Mouse (Mus musculus) retina, postnatal 7 days (tissue): ENCODE results near the gene Zfp697.
"Not testable (repeated sequence)": the region's sequence is repeated elsewhere in the genome, so short reads cannot be mapped to it uniquely, and the experiment has no call there.

Source experiments
- DNase-seq: peaks from one replicate; pipeline ENCODE4 v3.0.0-alpha.2; 2012; ENCODE audit warnings: low read depth, low spot score

Zfp697 gene

GRCm38 (mm10) chr3:98418991-98419785, 36.9 kb downstream of the Zfp697 start:
- DNase-seq = no peak

GRCm38 (mm10) chr3:98419786-98420070, 37.5 kb downstream of the Zfp697 start:
- DNase-seq = no peak

GRCm38 (mm10) chr3:98422926-98423325, 40.7 kb downstream of the Zfp697 start:
- DNase-seq = no peak

GRCm38 (mm10) chr3:98426749-98427148, 44.5 kb downstream of the Zfp697 start:
- DNase-seq = no peak

GRCm38 (mm10) chr3:98427260-98427599, 45.0 kb downstream of the Zfp697 start:
- peak; percentile 4 for DNase-seq

GRCm38 (mm10) chr3:98427600-98428448, 45.6 kb downstream of the Zfp697 start:
- peak; percentile 61 for DNase-seq

- no peak for DNase-seq
Observed at GRCm38 (mm10) chr3:98428449-98428775, 46.2 kb downstream of the Zfp697 start.

- DNase-seq = no peak
Observed at GRCm38 (mm10) chr3:98428928-98429525, 46.8 kb downstream of the Zfp697 start.

- no peak for DNase-seq
Observed at GRCm38 (mm10) chr3:98434088-98434816, 52.0 kb downstream of the Zfp697 start.

GRCm38 (mm10) chr3:98435030-98435429, 52.8 kb downstream of the Zfp697 start:
- DNase-seq = no peak

GRCm38 (mm10) chr3:98442245-98442644, 60.0 kb downstream of the Zfp697 start:
- DNase-seq = not testable (repeated sequence)

- not testable (repeated sequence) for DNase-seq
Observed at GRCm38 (mm10) chr3:98443149-98443779, 61.0 kb downstream of the Zfp697 start.

- not testable (repeated sequence) for DNase-seq
Observed at GRCm38 (mm10) chr3:98443924-98444323, 61.7 kb downstream of the Zfp697 start.

GRCm38 (mm10) chr3:98453786-98454185, 71.5 kb downstream of the Zfp697 start:
- not testable (repeated sequence) for DNase-seq

- DNase-seq = not testable (repeated sequence)
Observed at GRCm38 (mm10) chr3:98457026-98457425, 74.8 kb downstream of the Zfp697 start, which contains the start of gene Gm4450. Gm4450 (minus strand) TSS chr3:98457126.

GRCm38 (mm10) chr3:98469323-98469722, 87.1 kb downstream of the Zfp697 start:
- DNase-seq = not testable (repeated sequence)

GRCm38 (mm10) chr3:98471057-98471456, 88.8 kb downstream of the Zfp697 start:
- DNase-seq = not testable (repeated sequence)

GRCm38 (mm10) chr3:98471499-98471898, 89.2 kb downstream of the Zfp697 start:
- DNase-seq = not testable (repeated sequence)

- DNase-seq = not testable (repeated sequence)
Observed at GRCm38 (mm10) chr3:98494184-98494583, 111.9 kb downstream of the Zfp697 start.

GRCm38 (mm10) chr3:98495055-98495454, 112.8 kb downstream of the Zfp697 start:
- not testable (repeated sequence) for DNase-seq

- DNase-seq = not testable (repeated sequence)
Observed at GRCm38 (mm10) chr3:98496762-98497161, 114.5 kb downstream of the Zfp697 start.
